Mouse (Mus musculus): ENCODE measurements around the gene Exd1.
A peak's percentile ranks its signal among the peaks of the same experiment; 100 is the strongest.

GRCm38 (mm10) chr2:119547522-119548370 lies at the start of gene Exd1, which contains the start of gene Chp1:
- TF ChIP-seq CTCF (IDR thresholded peaks at IDR 0.05; ENCODE audit: low read depth) (0 out of 2 replicates have a peak, but pooled peaks have one; percentile 4), EP300 (IDR thresholded peaks at IDR 0.05; ENCODE audit: low read depth) (no peak)

Measured in liver, embryonic 14.5 days (tissue).